11 mouse cellular contexts compared by ENCODE assay signal in genomic region chr8:112061372-112061771, GRCm38 (mm10). TPM values are rescaled to one million over a fixed set of nuclear protein-coding genes. Genes with fewer than 3 reads are reported as not detected.
DNase-seq lines count a peak whose midpoint lies in the region; ATAC-seq and TF ChIP-seq lines count a peak whose summit lies in the region.
"Had no signal": no experiment of that assay in that cellular context is flagged by ENCODE, and none has a peak within 500 bp of the region (broad histone marks: within the 10 kb centered on the region; RNA-seq: fewer than 3 reads in every experiment).

No protein-coding gene starts in this region.

- H3K4me3 ChIP-seq in thymus, adult 2 months (ENCODE audit: control insufficient read depth, insufficient read depth, low read length): no peak overlapping the region
- H3K4me3 ChIP-seq in forebrain, postnatal 0 days (ENCODE audit: low read depth, low read length): no peak overlapping the region
- H3K4me3 ChIP-seq: embryonic facial prominence, embryonic 13.5 days; limb, embryonic 13.5 days had no signal

- no peak overlapping the region for H3K9ac ChIP-seq in forebrain, postnatal 0 days
- H3K9ac ChIP-seq: embryonic facial prominence, embryonic 13.5 days; limb, embryonic 13.5 days had no signal

- H3K9me3 ChIP-seq in forebrain, postnatal 0 days (ENCODE audit: low read length): no peaks in the 10 kb centered on the region
- H3K9me3 ChIP-seq: embryonic facial prominence, embryonic 13.5 days; limb, embryonic 13.5 days had no signal

- WGBS in thymus, adult 2 months: 34% methylated on average over 4 of the region's 4 CpGs
- WGBS in forebrain, postnatal 0 days: 37% methylated on average over 4 of the region's 4 CpGs

- H3K4me1 ChIP-seq in thymus, adult 2 months (replicated peaks; ENCODE audit: control insufficient read depth, insufficient read depth, low read length): no peaks in the 10 kb centered on the region; the same call in 1 of the 2 replicates
- H3K4me1 ChIP-seq in forebrain, postnatal 0 days (ENCODE audit: insufficient read depth): no peaks in the 10 kb centered on the region
- H3K4me1 ChIP-seq: embryonic facial prominence, embryonic 13.5 days; limb, embryonic 13.5 days had no signal

- intact Hi-C loops in heart, postnatal 10 days (cut with DNase I): loop anchor here (1.0 to 2.0 kb wide), 2 partner anchors 911 to 1571 kb away; no protein-coding TSS in a partner anchor

- DNase-seq in heart, postnatal 10 days: peak; percentile 31 to 67
- no peak for DNase-seq in heart, adult 11 months
- DNase-seq in thymus, adult 2 months: peak; percentile 11
- DNase-seq in thymus, postnatal 25 days: no peak
- peak; percentile 67 for DNase-seq in adipocyte (ENCODE audit: low spot score)
- peak; percentile 89 for DNase-seq in forebrain, postnatal 0 days
- DNase-seq in lung, postnatal 25 days (ENCODE audit: low spot score): peak; percentile 15
- DNase-seq in urinary bladder, postnatal 36 days (ENCODE audit: low spot score in 2 of 2): no peak

- no peak overlapping the region for H3K4me2 ChIP-seq in forebrain, postnatal 0 days (ENCODE audit: low read depth)
- H3K4me2 ChIP-seq: embryonic facial prominence, embryonic 13.5 days; limb, embryonic 13.5 days had no signal

- H3K27me3 ChIP-seq in thymus, adult 2 months (ENCODE audit: control insufficient read depth, insufficient read depth, low read length): no peaks in the 10 kb centered on the region
- no peaks in the 10 kb centered on the region for H3K27me3 ChIP-seq in forebrain, postnatal 0 days (ENCODE audit: insufficient read depth, low read length)
- H3K27me3 ChIP-seq: embryonic facial prominence, embryonic 13.5 days; limb, embryonic 13.5 days had no signal

- no peak for TF ChIP-seq POLR2A in thymus, adult 2 months (IDR thresholded peaks at IDR 0.05; ENCODE audit: control insufficient read depth, extremely low read depth, insufficient read depth, low read length, poor library complexity)

- ATAC-seq in forebrain, postnatal 0 days: peak; percentile 67

- H3K36me3 ChIP-seq in thymus, adult 2 months (ENCODE audit: control insufficient read depth, insufficient read depth, low read length): no peaks in the 10 kb centered on the region
- H3K36me3 ChIP-seq in forebrain, postnatal 0 days (ENCODE audit: insufficient read depth): no peaks in the 10 kb centered on the region
- H3K36me3 ChIP-seq: embryonic facial prominence, embryonic 13.5 days; limb, embryonic 13.5 days had no signal

- no peak overlapping the region for H3K27ac ChIP-seq in thymus, adult 2 months (ENCODE audit: control insufficient read depth, insufficient read depth, low read length)
- no peak overlapping the region for H3K27ac ChIP-seq in forebrain, postnatal 0 days (ENCODE audit: low read depth, low read length)
- H3K27ac ChIP-seq: embryonic facial prominence, embryonic 13.5 days; limb, embryonic 13.5 days had no signal

- TF ChIP-seq CTCF in thymus, adult 2 months (IDR thresholded peaks at IDR 0.05; ENCODE audit: borderline replicate concordance, control insufficient read depth, extremely low read depth, insufficient read depth, low read length, poor library complexity): no peak
- peak; percentile 87 for TF ChIP-seq CTCF in forebrain, postnatal 0 days (IDR thresholded peaks at IDR 0.05; ENCODE audit: low read depth)

RNA-seq across cellular contexts. Expression of gene Gm6793, which starts 46.5 kb away (rescaled TPM):
- total RNA-seq in heart, postnatal 10 days (2021): under 1 TPM in 1 of 2 experiments, not detected in 1; 0.17 TPM
- polyA plus RNA-seq in thymus, adult 2 months (2012; rRNA removed): not detected in 2 replicates
- not detected in 2 replicates for total RNA-seq in forebrain, postnatal 0 days (2014; rRNA removed)
- 0.16 and 0.35 TPM in 2 replicates for polyA plus RNA-seq in forebrain, postnatal 0 days (2015; fragmentation: Nextera tagmentation; extraction: Ambion mirVana)
- polyA plus RNA-seq: spleen, adult 2 months had no signal

RNA-seq across cellular contexts. Expression of gene Terf2ip, which starts 50.2 kb away (rescaled TPM):
- 10 to 100 TPM; 12.8 to 13.6 TPM for total RNA-seq in heart, postnatal 10 days (2021)
- polyA plus RNA-seq in thymus, adult 2 months (2012; rRNA removed): 13.1 and 15.7 TPM in 2 replicates
- total RNA-seq in forebrain, postnatal 0 days (2014; rRNA removed): 61.0 and 71.2 TPM in 2 replicates
- 31.6 and 61.5 TPM in 2 replicates for polyA plus RNA-seq in forebrain, postnatal 0 days (2015; fragmentation: Nextera tagmentation; extraction: Ambion mirVana)

RNA-seq across cellular contexts. Expression of gene Kars, which starts 50.2 kb away (rescaled TPM):
- total RNA-seq in heart, postnatal 10 days (2021): 10 to 100 TPM; 91.1 to 95.3 TPM
- polyA plus RNA-seq in thymus, adult 2 months (2012; rRNA removed): 54.5 and 63.7 TPM in 2 replicates
- 125 and 136 TPM in 2 replicates for total RNA-seq in forebrain, postnatal 0 days (2014; rRNA removed)
- 160 and 165 TPM in 2 replicates for polyA plus RNA-seq in forebrain, postnatal 0 days (2015; fragmentation: Nextera tagmentation; extraction: Ambion mirVana)

Comparison
In these comparisons a context has a peak if more than half of its experiments do, and no peak if none do; other contexts are left out.
1. DNase-seq: peak in heart, postnatal 10 days (2 of 2), thymus, adult 2 months (single experiment), adipocyte (single experiment), forebrain, postnatal 0 days (single experiment) and lung, postnatal 25 days (single experiment); none in heart, adult 11 months (single experiment), thymus, postnatal 25 days (single experiment) and urinary bladder, postnatal 36 days (0 of 2).